Mouse (Mus musculus) liver, adult 2 months (tissue): ENCODE results near the gene Rpusd1.

Experiments
- CTCF ChIP-seq: fragments of 200-500 bp; IDR thresholded peaks from 2 replicates; pipeline ENCODE4 v1.5.1; 2011; ENCODE audit warnings: low read depth, low read length, control low read depth
- POLR2A ChIP-seq: fragments of 200-500 bp; IDR thresholded peaks from 2 replicates; pipeline ENCODE4 v1.6.1; 2011; ENCODE audit warnings: low read length, control low read depth; ENCODE audit not compliant: insufficient read depth; ENCODE audit errors: extremely low read depth

GRCm38 (mm10) chr17:25688922-25689321 is 38.5 kb upstream of the Rpusd1 start:
- TF ChIP-seq CTCF (no peak), POLR2A (no peak)
